8 mouse cellular contexts compared by ENCODE assay signal in the genomic region with DNA sequence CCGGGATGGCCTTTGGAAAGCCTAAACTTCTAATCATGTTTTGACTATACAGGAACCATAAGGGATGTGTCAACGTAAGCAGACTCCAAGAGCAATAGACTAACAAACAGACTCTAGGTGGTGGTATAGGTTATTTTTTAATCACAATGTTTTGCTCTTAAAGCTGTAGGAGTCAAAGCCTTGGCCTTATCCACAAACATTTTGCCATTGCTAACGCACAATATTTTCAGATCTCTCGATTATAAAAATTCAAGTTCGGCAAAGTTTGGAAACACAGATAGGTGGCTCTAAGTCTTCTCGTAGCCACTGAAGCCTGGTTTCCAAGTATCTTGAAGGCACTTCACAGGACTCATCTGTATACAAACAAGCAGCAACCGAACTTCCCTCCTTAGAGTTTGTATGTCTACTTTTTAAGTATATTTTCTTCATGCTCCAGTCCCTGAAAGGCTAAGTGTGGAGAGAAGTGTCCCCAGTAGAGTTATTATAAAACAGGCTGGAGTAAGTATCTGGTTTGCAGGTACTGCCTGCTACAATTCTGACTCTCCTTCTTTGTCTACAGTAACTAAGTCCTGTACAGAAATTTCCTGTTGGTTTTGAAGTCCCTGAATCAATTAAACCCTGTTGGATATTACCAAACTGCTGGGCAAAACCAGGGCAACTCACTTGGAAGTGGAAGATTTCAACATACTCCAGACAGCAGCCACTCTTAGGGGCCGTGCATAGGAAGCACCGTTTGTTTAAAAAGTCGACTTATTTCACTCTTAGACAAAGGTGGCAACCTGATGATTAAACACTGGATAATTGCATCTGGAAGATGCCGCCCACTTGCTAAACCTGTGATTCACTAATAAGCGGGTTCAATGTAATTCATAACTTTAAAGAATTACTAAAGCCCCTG. TPM values are rescaled to one million over a fixed set of nuclear protein-coding genes. Genes with fewer than 3 reads are reported as not detected.
A peak's percentile ranks its signal among the peaks of the same experiment; 100 is the strongest.
DNase-seq lines count a peak whose midpoint lies in the region; ATAC-seq and TF ChIP-seq lines count a peak whose summit lies in the region.

No protein-coding gene starts in this region.

- ATAC-seq in lung, embryonic 16.5 days (ENCODE audit: low read depth) = no peak
- no peak for ATAC-seq in hindbrain, embryonic 16.5 days
- ATAC-seq in midbrain, embryonic 15.5 days (replicated peaks) = no peak
- no peak for ATAC-seq in frontal cortex, adult (ENCODE audit: low TSS enrichment)

- H3K27ac ChIP-seq in lung, embryonic 16.5 days (ENCODE audit: low read length) = peak overlapping the region; percentile 99; the same call in 1 of the 2 replicates
- H3K27ac ChIP-seq in cortical plate, adult 2 months (ENCODE audit: insufficient read depth, low read length) = no peak overlapping the region
- no peak overlapping the region; the same call in 1 of the 2 replicates for H3K27ac ChIP-seq in hindbrain, embryonic 16.5 days (ENCODE audit: low read depth, low read length)
- no peak overlapping the region for H3K27ac ChIP-seq in midbrain, embryonic 15.5 days

- no peaks in the 10 kb centered on the region for H3K9me3 ChIP-seq in lung, embryonic 16.5 days (ENCODE audit: control insufficient read depth, low read length)
- H3K9me3 ChIP-seq in hindbrain, embryonic 16.5 days (ENCODE audit: control insufficient read depth, low read length) = no peaks in the 10 kb centered on the region
- no peaks in the 10 kb centered on the region for H3K9me3 ChIP-seq in midbrain, embryonic 15.5 days

- no peak for TF ChIP-seq CTCF in cortical plate, adult 2 months (IDR thresholded peaks at IDR 0.05; ENCODE audit: extremely low read depth, insufficient read depth, low read length)

- no peak for DNase-seq in lung, postnatal 10 days
- DNase-seq in urinary bladder, adult 2 months (ENCODE audit: low spot score) = no peak
- DNase-seq in yolk sac, embryonic 10.5 days (ENCODE audit: low spot score) = no peak

- H3K9ac ChIP-seq in lung, embryonic 16.5 days (ENCODE audit: low read length) = peak overlapping the region; percentile 97
- peak overlapping the region; percentile 27; the same call in 1 of the 2 replicates for H3K9ac ChIP-seq in hindbrain, embryonic 16.5 days (ENCODE audit: low read depth, low read length)
- H3K9ac ChIP-seq in midbrain, embryonic 15.5 days = no peak overlapping the region; the same call in 1 of the 2 replicates

- peak overlapping the region; percentile 84 for H3K4me3 ChIP-seq in lung, embryonic 16.5 days (ENCODE audit: low read length)
- H3K4me3 ChIP-seq in cortical plate, adult 2 months (ENCODE audit: insufficient read depth, low read length) = peak overlapping the region; percentile 76; the same call in 1 of the 2 replicates
- H3K4me3 ChIP-seq in hindbrain, embryonic 16.5 days (ENCODE audit: low read length) = peak overlapping the region; percentile 83
- peak overlapping the region; percentile 97 for H3K4me3 ChIP-seq in midbrain, embryonic 15.5 days

- WGBS in lung, embryonic 16.5 days = 9% methylated on average over 12 of the region's 12 CpGs
- 30% methylated on average over 12 of the region's 12 CpGs for WGBS in hindbrain, embryonic 16.5 days
- 36% methylated on average over 12 of the region's 12 CpGs for WGBS in midbrain, embryonic 15.5 days

- H3K27me3 ChIP-seq in lung, embryonic 16.5 days (ENCODE audit: control insufficient read depth, insufficient read depth, low read depth, low read length) = no peaks in the 10 kb centered on the region
- H3K27me3 ChIP-seq in hindbrain, embryonic 16.5 days (replicated peaks; ENCODE audit: control insufficient read depth, insufficient read depth, low read length) = no peaks in the 10 kb centered on the region
- H3K27me3 ChIP-seq in midbrain, embryonic 15.5 days (replicated peaks) = no peaks in the 10 kb centered on the region

- H3K4me1 ChIP-seq in lung, embryonic 16.5 days (replicated peaks; ENCODE audit: control insufficient read depth, insufficient read depth, low read length) = peaks cover 34% of the 10 kb centered on the region
- peaks cover 2% of the 10 kb centered on the region; the same call in 1 of the 2 replicates for H3K4me1 ChIP-seq in cortical plate, adult 2 months (ENCODE audit: control insufficient read depth, insufficient read depth, low read length)
- H3K4me1 ChIP-seq in hindbrain, embryonic 16.5 days (ENCODE audit: control insufficient read depth, insufficient read depth, low read depth, low read length) = peaks cover 15% of the 10 kb centered on the region
- peaks cover 33% of the 10 kb centered on the region for H3K4me1 ChIP-seq in midbrain, embryonic 15.5 days

- TF ChIP-seq POLR2A in cortical plate, adult 2 months (IDR thresholded peaks at IDR 0.05; ENCODE audit: extremely low read depth, insufficient read depth, low read length) = no peak

- peak overlapping the region; percentile 70 for H3K4me2 ChIP-seq in lung, embryonic 16.5 days (ENCODE audit: low read depth, low read length)
- peak overlapping the region; percentile 71 for H3K4me2 ChIP-seq in hindbrain, embryonic 16.5 days (ENCODE audit: low read length)
- peak overlapping the region; percentile 72 for H3K4me2 ChIP-seq in midbrain, embryonic 15.5 days

- H3K36me3 ChIP-seq in lung, embryonic 16.5 days (ENCODE audit: control insufficient read depth, insufficient read depth, low read length) = no peaks in the 10 kb centered on the region
- H3K36me3 ChIP-seq in hindbrain, embryonic 16.5 days (ENCODE audit: control insufficient read depth, insufficient read depth, low read length) = no peaks in the 10 kb centered on the region
- no peaks in the 10 kb centered on the region for H3K36me3 ChIP-seq in midbrain, embryonic 15.5 days (replicated peaks)

RNA-seq across cellular contexts. Expression of gene Nrip1, which starts 2.7 kb away (rescaled TPM):
- 44.3 and 45.4 TPM in 2 replicates for polyA plus RNA-seq in lung, embryonic 16.5 days (2015; fragmentation: Nextera tagmentation; extraction: Ambion mirVana)
- polyA plus RNA-seq in cortical plate, adult 2 months (2012; rRNA removed) = 7.5 and 7.7 TPM in 2 replicates
- 29.0 and 30.4 TPM in 2 replicates for polyA plus RNA-seq in hindbrain, embryonic 16.5 days (2015; fragmentation: Nextera tagmentation; extraction: Ambion mirVana)
- 34.8 and 38.3 TPM in 2 replicates for polyA plus RNA-seq in midbrain, embryonic 15.5 days (2015; fragmentation: Nextera tagmentation; extraction: Ambion mirVana)
- polyA plus RNA-seq in urinary bladder, adult 2 months (2012; rRNA removed) = 5.5 and 11.1 TPM in 2 replicates
